21 mouse cellular contexts compared by ENCODE assay signal in the genomic region with DNA sequence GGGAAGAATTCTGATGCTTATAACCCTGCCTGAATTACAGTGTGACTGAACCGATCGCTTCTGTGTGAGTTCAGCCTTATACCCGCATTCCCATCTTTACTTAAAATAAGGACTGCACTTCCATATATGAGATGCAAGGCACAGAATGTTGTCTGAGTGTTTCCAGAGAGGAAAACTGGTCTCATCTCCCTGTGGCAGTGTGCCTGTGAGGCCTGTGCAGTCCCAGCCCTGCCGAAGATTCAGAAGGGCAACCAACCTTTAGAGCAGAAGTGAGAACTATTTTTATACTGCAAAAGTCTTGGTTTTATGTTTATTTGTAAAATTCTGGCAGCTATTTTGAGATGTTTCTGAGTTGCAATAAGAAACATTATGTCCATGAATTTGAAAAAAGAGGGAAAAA.
DNase-seq lines count a peak whose midpoint lies in the region; ATAC-seq and TF ChIP-seq lines count a peak whose summit lies in the region.
"Had no signal": no experiment of that assay in that cellular context is flagged by ENCODE, and none has a peak within 500 bp of the region (broad histone marks: within the 10 kb centered on the region; RNA-seq: fewer than 3 reads in every experiment).

No protein-coding gene starts in this region.

- no peak for DNase-seq in layer of hippocampus, adult 2 months (ENCODE audit: low spot score in 2 of 2)
- no peak for DNase-seq in layer of hippocampus, adult 11-12 months (ENCODE audit: low spot score)
- DNase-seq in right cerebral cortex, postnatal 10 days (ENCODE audit: low spot score in 2 of 2): peak; percentile 44 to 50
- DNase-seq in right cerebral cortex, adult 2 months (ENCODE audit: low spot score in 2 of 2): no peak
- DNase-seq: adrenal gland, adult 2 months; adrenal gland, postnatal 14 days; cerebellum, adult 11-12 months; cerebellum, adult 8-10 months; cerebellum, postnatal 10 days; cerebellum, postnatal 36 days; gastrocnemius, adult 2 months; gastrocnemius, postnatal 14 days; heart, adult 11 months had no signal

- H3K9me3 ChIP-seq in neural tube, embryonic 15.5 days (replicated peaks): no peaks in the 10 kb centered on the region
- H3K9me3 ChIP-seq: forebrain, embryonic 10.5 days; hindbrain, embryonic 12.5 days; hindbrain, embryonic 15.5 days had no signal

- WGBS in neural tube, embryonic 15.5 days: 95% methylated on average over 4 of the region's 4 CpGs

- H3K27me3 ChIP-seq in neural tube, embryonic 15.5 days (replicated peaks): no peaks in the 10 kb centered on the region
- H3K27me3 ChIP-seq: hindbrain, embryonic 12.5 days; hindbrain, embryonic 15.5 days had no signal

- H3K4me2 ChIP-seq in neural tube, embryonic 15.5 days: no peak overlapping the region
- H3K4me2 ChIP-seq: heart, embryonic 11.5 days; hindbrain, embryonic 12.5 days; hindbrain, embryonic 15.5 days had no signal

- H3K36me3 ChIP-seq in neural tube, embryonic 15.5 days: no peaks in the 10 kb centered on the region
- H3K36me3 ChIP-seq: forebrain, embryonic 10.5 days; hindbrain, embryonic 12.5 days; hindbrain, embryonic 15.5 days had no signal

- H3K27ac ChIP-seq in layer of hippocampus, adult 2 months: peak overlapping the region; percentile 46
- H3K27ac ChIP-seq in cortical plate, adult 2 months (ENCODE audit: insufficient read depth, low read length): peak overlapping the region; percentile 79; the same call in 1 of the 2 replicates
- no peak overlapping the region for H3K27ac ChIP-seq in neural tube, embryonic 15.5 days (replicated peaks)
- H3K27ac ChIP-seq: forebrain, embryonic 10.5 days; gastrocnemius, adult 2 months; hindbrain, embryonic 12.5 days; hindbrain, embryonic 15.5 days had no signal

- ATAC-seq in neural tube, embryonic 15.5 days (ENCODE audit: low FRiP score): no peak
- ATAC-seq: CD4-positive, CD25-positive, alpha-beta regulatory T cell, adult 4 months; forebrain, embryonic 14.5 days had no signal

- no peak for TF ChIP-seq POLR2A in cortical plate, adult 2 months (IDR thresholded peaks at IDR 0.05; ENCODE audit: extremely low read depth, insufficient read depth, low read length)

- H3K4me3 ChIP-seq in layer of hippocampus, adult 2 months: no peak overlapping the region
- no peak overlapping the region for H3K4me3 ChIP-seq in cortical plate, adult 2 months (ENCODE audit: insufficient read depth, low read length)
- H3K4me3 ChIP-seq in neural tube, embryonic 15.5 days (replicated peaks): no peak overlapping the region
- H3K4me3 ChIP-seq: forebrain, embryonic 10.5 days; gastrocnemius, adult 2 months; hindbrain, embryonic 12.5 days; hindbrain, embryonic 15.5 days had no signal

- H3K9ac ChIP-seq in neural tube, embryonic 15.5 days (replicated peaks): no peak overlapping the region
- H3K9ac ChIP-seq: hindbrain, embryonic 12.5 days; hindbrain, embryonic 15.5 days had no signal

- TF ChIP-seq CTCF in layer of hippocampus, adult 2 months (conservative IDR thresholded peaks at IDR 0.05): no peak
- no peak for TF ChIP-seq CTCF in cortical plate, adult 2 months (IDR thresholded peaks at IDR 0.05; ENCODE audit: extremely low read depth, insufficient read depth, low read length)

- peaks cover 2% of the 10 kb centered on the region for H3K4me1 ChIP-seq in cortical plate, adult 2 months (ENCODE audit: control insufficient read depth, insufficient read depth, low read length)
- no peaks in the 10 kb centered on the region for H3K4me1 ChIP-seq in neural tube, embryonic 15.5 days
- H3K4me1 ChIP-seq: forebrain, embryonic 10.5 days; hindbrain, embryonic 12.5 days; hindbrain, embryonic 15.5 days had no signal

Comparison
In these comparisons a context has a peak if more than half of its experiments do, and no peak if none do; other contexts are left out.
1. DNase-seq: peak in right cerebral cortex, postnatal 10 days (2 of 2); none in layer of hippocampus, adult 2 months (0 of 2), layer of hippocampus, adult 11-12 months (single experiment) and right cerebral cortex, adult 2 months (0 of 2).